Mouse (Mus musculus): ENCODE measurements around the gene Spon2.

Spon2 gene

GRCm38 (mm10) chr5:33217663-33218062 lies 592 bp downstream of the Spon2 start:
- DNase-seq (ENCODE audit: low spot score): no peak

- no peak for DNase-seq (ENCODE audit: low spot score)
Measured at GRCm38 (mm10) chr5:33214723-33215122, 3.5 kb downstream of the Spon2 start.

GRCm38 (mm10) chr5:33211254-33211653 lies 7.0 kb downstream of the Spon2 start:
- no peak for DNase-seq (ENCODE audit: low spot score)

- no peak for DNase-seq (ENCODE audit: low spot score)
Measured at GRCm38 (mm10) chr5:33210515-33210914, 7.7 kb downstream of the Spon2 start.

GRCm38 (mm10) chr5:33208533-33209245 lies 9.6 kb downstream of the Spon2 start:
- DNase-seq (ENCODE audit: low spot score): no peak

- DNase-seq (ENCODE audit: low spot score): no peak
Measured at GRCm38 (mm10) chr5:33207136-33207535, 11.1 kb downstream of the Spon2 start.

GRCm38 (mm10) chr5:33206328-33206727 lies 11.9 kb downstream of the Spon2 start:
- no peak for DNase-seq (ENCODE audit: low spot score)

- DNase-seq (ENCODE audit: low spot score): no peak
Measured at GRCm38 (mm10) chr5:33204284-33204683, 14.0 kb downstream of the Spon2 start.

- peak; percentile 54 for DNase-seq (ENCODE audit: low spot score)
Measured at GRCm38 (mm10) chr5:33203691-33204242, 14.5 kb downstream of the Spon2 start.

GRCm38 (mm10) chr5:33203171-33203565 lies 15.1 kb downstream of the Spon2 start:
- DNase-seq (ENCODE audit: low spot score): no peak

GRCm38 (mm10) chr5:33202516-33203170 lies 15.6 kb downstream of the Spon2 start:
- no peak for DNase-seq (ENCODE audit: low spot score)

GRCm38 (mm10) chr5:33201697-33202096 lies 16.6 kb downstream of the Spon2 start:
- DNase-seq (ENCODE audit: low spot score): no peak

GRCm38 (mm10) chr5:33200071-33200470 lies 18.2 kb downstream of the Spon2 start:
- DNase-seq (ENCODE audit: low spot score): no peak

- no peak for DNase-seq (ENCODE audit: low spot score)
Measured at GRCm38 (mm10) chr5:33195246-33195852, 22.9 kb downstream of the Spon2 start.

- DNase-seq (ENCODE audit: low spot score): no peak
Measured at GRCm38 (mm10) chr5:33193567-33193966, 24.7 kb downstream of the Spon2 start.
